Mouse (Mus musculus) limb, embryonic 14.5 days (tissue): ENCODE measurements around the gene Acvr2a. TPM values are rescaled to one million over a fixed set of nuclear protein-coding genes. Genes with fewer than 3 reads are reported as not detected.

Source experiments
- ATAC-seq: fragments of 200-750 bp; cut with Nextera tagmentation; 2 replicates; pipeline ENCODE4 v1.8.0; 2017; ENCODE audit warnings: low read depth, moderate number of reproducible peaks, moderate TSS enrichment; ENCODE audit not compliant: low FRiP score
- DNase-seq: peaks from one replicate; pipeline ENCODE4 v3.0.0-alpha.2; 2015; ENCODE audit warnings: low spot score
- H3K27ac ChIP-seq: fragments of 300-500 bp; sonication (generic); replicated peaks from 2 replicates; pipeline ENCODE4 v1.5.1; 2014; ENCODE audit warnings: low read depth, mild to moderate bottlenecking, low read length, moderate library complexity, mixed read lengths
- H3K27me3 ChIP-seq: fragments of 300-500 bp; sonication (generic); 2 replicates; pipeline ENCODE4 v1.6.1; 2014; ENCODE audit warnings: low read length, mixed read lengths; ENCODE audit not compliant: control insufficient read depth, insufficient read depth
- H3K36me3 ChIP-seq: fragments of 300-500 bp; sonication (generic); 2 replicates; pipeline ENCODE4 v1.6.1; 2014; ENCODE audit warnings: mild to moderate bottlenecking, low read length, moderate library complexity, mixed read lengths; ENCODE audit not compliant: control insufficient read depth, insufficient read depth
- H3K4me1 ChIP-seq: fragments of 300-500 bp; sonication (generic); 2 replicates; pipeline ENCODE4 v1.6.1; 2014; ENCODE audit warnings: antibody characterized with exemption, low read length, mixed read lengths; ENCODE audit not compliant: control insufficient read depth, insufficient read depth
- H3K4me2 ChIP-seq: fragments of 300-500 bp; sonication (generic); replicated peaks from 2 replicates; pipeline ENCODE4 v1.6.1; 2014; ENCODE audit warnings: low read depth, mild to moderate bottlenecking, low read length, moderate library complexity; ENCODE audit not compliant: severe bottlenecking
- H3K4me3 ChIP-seq: fragments of 300-500 bp; sonication (generic); replicated peaks from 2 replicates; pipeline ENCODE4 v1.5.1; 2014; ENCODE audit warnings: low read length
- H3K9ac ChIP-seq: fragments of 300-500 bp; sonication (generic); 2 replicates; pipeline ENCODE4 v1.6.1; 2014; ENCODE audit warnings: mild to moderate bottlenecking, low read depth, low read length, moderate library complexity; ENCODE audit not compliant: severe bottlenecking
- H3K9me3 ChIP-seq: fragments of 300-500 bp; sonication (generic); 2 replicates; pipeline ENCODE4 v1.6.1; 2016; ENCODE audit warnings: low read length; ENCODE audit not compliant: control insufficient read depth
- POLR2A ChIP-seq: fragments of 200-500 bp; IDR thresholded peaks from 2 replicates; pipeline ENCODE4 v1.8.0; 2012; ENCODE audit warnings: inconsistent platforms, mild to moderate bottlenecking, moderate library complexity, borderline replicate concordance; ENCODE audit not compliant: insufficient read depth, insufficient read length; ENCODE audit errors: extremely low read depth
- WGBS: fragments of 180-500 bp; shearing (Covaris S2); extraction: QIAGEN DNeasy Blood & Tissue Kit; methylation state at CpG from one replicate; pipeline ENCODE4 v1.1.7; 2014; 5-methylcytosine and 5-hydroxymethylcytosine counted together
- polyA plus RNA-seq, 2 experiments: library from polyadenylated mRNA; depleted of rRNA in 1 of 2; stranded (reverse) in 1 of 2; unstranded in 1 of 2; fragments of >200 nt; fragmentation: Nextera tagmentation in 1 of 2; extraction: Ambion mirVana in 1 of 2; gene quantifications; 2 replicates each; pipeline versions ENCODE4 v1.2.1 to v1.2.3; 2012 to 2014

The Acvr2a gene
- polyA plus RNA-seq, 2 experiments, result 14.9 to 24.4 TPM

DNA sequence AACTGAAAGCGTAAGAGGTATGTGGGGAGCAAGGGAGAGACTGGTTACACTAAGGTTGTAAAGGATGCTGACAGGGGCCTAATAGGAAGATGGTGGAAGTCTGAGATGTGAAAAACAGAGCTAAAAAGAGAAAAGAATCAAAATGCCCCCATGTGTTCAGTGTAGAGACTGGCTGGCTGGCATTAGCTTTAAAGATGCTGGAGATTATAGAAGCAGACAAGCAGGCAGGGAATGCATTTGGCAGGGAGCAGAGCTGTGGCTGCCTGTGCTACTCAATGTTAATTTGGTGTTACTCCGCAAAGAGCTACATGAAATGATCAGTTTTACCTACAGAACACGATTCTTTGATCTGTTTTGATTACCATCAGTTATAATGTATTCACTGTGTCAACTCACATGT, 43.3 kb upstream of the Acvr2a start:
- DNase-seq (no peak), ATAC-seq (no peak)
- no peak overlapping the region for H3K4me2 ChIP-seq
- no peaks in the 10 kb centered on the region for H3K4me1 ChIP-seq
- 87% methylated on average over 3 of the region's 3 CpGs for WGBS
- no peaks in the 10 kb centered on the region for H3K9me3 ChIP-seq
- no peak overlapping the region for H3K27ac ChIP-seq
- H3K36me3 ChIP-seq, result no peaks in the 10 kb centered on the region
- no peak for TF ChIP-seq POLR2A
- no peak overlapping the region for H3K9ac ChIP-seq
- H3K4me3 ChIP-seq, result no peak overlapping the region
- H3K27me3 ChIP-seq, result no peaks in the 10 kb centered on the region

DNA sequence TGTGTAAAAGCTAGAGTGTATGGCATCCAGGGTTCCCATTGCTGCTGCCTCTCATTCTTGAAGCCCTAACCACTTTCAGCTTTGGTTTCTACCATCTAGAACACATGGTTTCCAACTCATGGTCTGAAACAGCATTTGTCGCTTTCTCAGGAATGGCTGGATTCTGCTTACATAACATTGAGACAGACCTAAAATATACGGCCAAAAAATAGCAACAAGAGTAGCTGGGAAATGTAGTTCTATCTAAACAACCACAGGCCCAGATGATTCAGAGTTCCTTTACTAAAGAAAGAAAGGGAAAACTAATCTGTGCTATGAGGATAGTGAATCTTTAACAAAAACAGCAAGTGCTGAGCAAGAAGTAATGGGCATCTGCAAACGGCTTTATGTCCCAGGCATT, 38.6 kb upstream of the Acvr2a start:
- ATAC-seq, result no peak
- H3K9me3 ChIP-seq, result no peaks in the 10 kb centered on the region
- H3K4me3 ChIP-seq, result no peak overlapping the region
- TF ChIP-seq POLR2A, result no peak
- no peak for DNase-seq
- H3K27ac ChIP-seq, result no peak overlapping the region
- no peaks in the 10 kb centered on the region for H3K27me3 ChIP-seq
- H3K36me3 ChIP-seq, result no peaks in the 10 kb centered on the region
- no peak overlapping the region for H3K4me2 ChIP-seq
- WGBS, result 91% methylated on average over 3 of the region's 3 CpGs
- H3K4me1 ChIP-seq, result no peaks in the 10 kb centered on the region
- no peak overlapping the region for H3K9ac ChIP-seq

DNA sequence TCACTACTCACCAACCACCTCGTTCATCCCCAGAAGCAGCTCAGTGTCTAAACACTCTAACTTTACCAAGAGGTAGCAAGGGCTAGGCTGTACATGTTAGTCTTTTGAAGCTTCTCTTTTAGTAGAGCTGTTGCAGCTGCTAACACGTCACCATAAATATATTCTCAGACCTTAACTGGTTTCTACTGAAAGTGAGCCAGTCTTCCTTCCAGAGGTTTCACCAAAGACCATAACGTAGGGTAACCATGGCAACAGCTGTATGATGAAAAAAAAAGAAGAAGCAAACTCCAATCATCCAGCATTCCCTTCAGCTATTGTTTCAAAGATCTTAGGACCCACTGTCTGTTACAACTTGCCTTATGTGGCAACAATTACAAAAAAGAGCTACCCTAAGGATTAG, 25.0 kb upstream of the Acvr2a start:
- ATAC-seq (no peak), DNase-seq (no peak)
- H3K9me3 ChIP-seq, result no peaks in the 10 kb centered on the region
- H3K4me1 ChIP-seq, result no peaks in the 10 kb centered on the region
- H3K9ac ChIP-seq, result no peak overlapping the region
- no peak overlapping the region for H3K4me2 ChIP-seq
- no peaks in the 10 kb centered on the region for H3K36me3 ChIP-seq
- H3K27ac ChIP-seq, result no peak overlapping the region
- WGBS, result 77% methylated on average over 3 of the region's 3 CpGs
- H3K27me3 ChIP-seq, result no peaks in the 10 kb centered on the region
- TF ChIP-seq POLR2A, result no peak
- no peak overlapping the region for H3K4me3 ChIP-seq

DNA sequence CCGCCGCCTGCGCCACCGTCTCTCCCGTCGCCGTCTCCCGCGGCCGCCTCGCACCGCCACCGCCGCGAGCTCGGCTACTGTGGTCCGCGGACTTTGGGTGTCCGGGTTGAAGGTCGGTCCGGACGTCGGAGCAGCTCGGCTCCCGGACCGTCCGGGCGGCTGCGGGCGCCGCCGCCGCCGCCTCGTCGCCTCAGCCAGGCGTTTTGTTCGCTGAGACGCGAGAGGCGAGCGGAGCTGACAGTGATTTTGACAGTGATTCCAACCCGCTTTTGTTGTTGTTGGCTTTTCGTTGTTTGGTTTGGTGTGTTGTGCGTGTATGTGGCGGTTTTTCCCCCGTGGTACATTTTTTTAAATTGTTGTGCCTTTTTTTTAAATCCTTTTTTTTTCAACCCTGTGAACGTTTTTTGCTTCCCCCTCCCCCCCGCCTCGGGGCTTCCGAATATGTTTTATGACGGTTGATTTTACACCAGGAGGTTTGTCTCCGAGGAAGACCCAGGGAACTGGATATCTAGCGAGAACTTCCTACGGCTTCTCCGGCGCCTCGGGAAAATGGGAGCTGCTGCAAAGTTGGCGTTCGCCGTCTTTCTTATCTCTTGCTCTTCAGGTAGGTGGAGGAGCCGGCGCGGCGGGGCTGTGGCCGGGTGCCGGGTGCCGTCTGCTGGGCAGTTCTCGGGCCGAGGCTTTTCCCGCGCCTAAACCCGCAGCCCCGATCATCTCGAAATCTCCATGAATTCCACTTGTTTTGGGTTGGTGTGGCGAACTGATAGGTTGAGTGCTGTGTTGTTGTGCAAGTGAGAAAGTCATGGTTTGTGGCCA, 522 bp downstream of the Acvr2a start:
- Histone ChIP-seq H3K4me1 (peaks cover 13% of the 10 kb centered on the region), H3K9ac (peak overlapping the region; percentile 92), H3K36me3 (no peaks in the 10 kb centered on the region), H3K4me2 (peak overlapping the region; percentile 69), H3K4me3 (peak overlapping the region; percentile 86), H3K9me3 (no peaks in the 10 kb centered on the region), H3K27me3 (no peaks in the 10 kb centered on the region), H3K27ac (peak overlapping the region; percentile 96)
- TF ChIP-seq POLR2A, result no peak
- DNase-seq (peak; percentile 27), ATAC-seq (peak; percentile 35)
- under 1% methylated on average over 70 of the region's 76 CpGs for WGBS

DNA sequence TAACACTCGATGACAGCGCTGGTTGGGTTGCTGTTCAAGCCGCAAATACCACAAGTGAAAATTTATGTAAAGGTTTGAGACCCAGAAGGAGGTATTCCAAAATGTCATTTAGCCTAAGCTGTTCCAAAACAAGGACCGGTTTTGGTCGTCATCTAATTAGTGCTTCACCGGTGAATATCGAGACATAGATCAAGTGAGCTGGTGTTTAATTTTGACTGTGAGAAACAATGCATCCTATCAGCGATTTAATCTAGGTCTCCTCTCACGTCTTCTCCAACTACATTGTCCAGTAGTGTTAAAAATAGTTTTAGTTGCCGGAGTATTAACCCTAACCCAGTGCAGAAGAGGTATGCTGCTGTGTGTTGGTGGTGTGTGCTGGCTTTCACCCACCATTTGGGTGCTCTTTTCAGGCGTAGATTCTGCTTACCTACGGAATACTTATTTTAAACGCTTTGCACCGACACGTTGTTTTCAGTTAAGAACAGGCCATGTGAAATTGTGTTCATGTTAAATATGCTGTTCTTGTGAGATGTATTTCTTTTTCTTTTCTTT, 1.2 kb downstream of the Acvr2a start:
- Histone ChIP-seq H3K36me3 (no peaks in the 10 kb centered on the region), H3K4me1 (peaks cover 13% of the 10 kb centered on the region), H3K4me2 (peak overlapping the region; percentile 69), H3K27me3 (no peaks in the 10 kb centered on the region), H3K9me3 (no peaks in the 10 kb centered on the region), H3K4me3 (peak overlapping the region; percentile 86), H3K27ac (peak overlapping the region; percentile 96), H3K9ac (peak overlapping the region; percentile 92)
- ATAC-seq (no peak), DNase-seq (no peak)
- 2% methylated on average over 15 of the region's 15 CpGs for WGBS
- TF ChIP-seq POLR2A, result no peak
